Mouse (Mus musculus): ENCODE measurements at regions not wholly inside any gene's neighbourhood (a gene's known extent, or its start where the extent isn't known, plus 50 kb on each side); places are given as distances from the start of the nearest gene placed in this dataset.

- Histone ChIP-seq H3K27ac (ENCODE audit: low read depth) (no peak overlapping the region), H3K27me3 (ENCODE audit: control insufficient read depth, insufficient read depth, low read length) (no peaks in the 10 kb centered on the region), H3K4me2 (ENCODE audit: low read depth, low read length) (no peak overlapping the region), H3K4me1 (ENCODE audit: control insufficient read depth, insufficient read depth) (no peaks in the 10 kb centered on the region), H3K4me3 (ENCODE audit: low read depth, low read length) (no peak overlapping the region), H3K9ac (replicated peaks; ENCODE audit: low read depth, low read length) (no peak overlapping the region), H3K36me3 (replicated peaks; ENCODE audit: control insufficient read depth, insufficient read depth, low read length) (no peaks in the 10 kb centered on the region), H3K9me3 (replicated peaks; ENCODE audit: control insufficient read depth, low read length) (no peaks in the 10 kb centered on the region)
- 73% methylated on average over 2 of the region's 2 CpGs for WGBS
- no peak for TF ChIP-seq EP300 (IDR thresholded peaks at IDR 0.05; ENCODE audit: low read depth)
- no peak for TF ChIP-seq CTCF (IDR thresholded peaks at IDR 0.05; ENCODE audit: low read depth)
- DNase-seq (ENCODE audit: low spot score) = no peak
- ATAC-seq (ENCODE audit: insufficient read depth, low read depth) = no peak
Observed at GRCm38 (mm10) chr14:123079733-123080132, 95.9 kb upstream of the Tmtc4 start.

GRCm38 (mm10) chr14:123078804-123079203, 95.0 kb upstream of the Tmtc4 start:
- H3K4me1 ChIP-seq (ENCODE audit: control insufficient read depth, insufficient read depth) = no peaks in the 10 kb centered on the region
- H3K4me3 ChIP-seq (ENCODE audit: low read depth, low read length) = no peak overlapping the region
- ATAC-seq (ENCODE audit: insufficient read depth, low read depth) (no peak), DNase-seq (ENCODE audit: low spot score) (no peak)
- H3K27me3 ChIP-seq (ENCODE audit: control insufficient read depth, insufficient read depth, low read length) = no peaks in the 10 kb centered on the region
- 67% methylated on average over 3 of the region's 3 CpGs for WGBS
- no peaks in the 10 kb centered on the region for H3K9me3 ChIP-seq (replicated peaks; ENCODE audit: control insufficient read depth, low read length)
- TF ChIP-seq CTCF (IDR thresholded peaks at IDR 0.05; ENCODE audit: low read depth) = no peak
- no peak for TF ChIP-seq EP300 (IDR thresholded peaks at IDR 0.05; ENCODE audit: low read depth)
- no peak overlapping the region for H3K4me2 ChIP-seq (ENCODE audit: low read depth, low read length)
- H3K36me3 ChIP-seq (replicated peaks; ENCODE audit: control insufficient read depth, insufficient read depth, low read length) = no peaks in the 10 kb centered on the region
- H3K9ac ChIP-seq (replicated peaks; ENCODE audit: low read depth, low read length) = no peak overlapping the region
- no peak overlapping the region for H3K27ac ChIP-seq (ENCODE audit: low read depth)

GRCm38 (mm10) chr14:123066344-123066743, 82.5 kb upstream of the Tmtc4 start:
- H3K4me1 ChIP-seq (ENCODE audit: control insufficient read depth, insufficient read depth) = no peaks in the 10 kb centered on the region
- H3K9ac ChIP-seq (replicated peaks; ENCODE audit: low read depth, low read length) = no peak overlapping the region
- H3K4me2 ChIP-seq (ENCODE audit: low read depth, low read length) = no peak overlapping the region
- ATAC-seq (ENCODE audit: insufficient read depth, low read depth) (no peak), DNase-seq (ENCODE audit: low spot score) (no peak)
- no peak overlapping the region for H3K27ac ChIP-seq (ENCODE audit: low read depth)
- H3K27me3 ChIP-seq (ENCODE audit: control insufficient read depth, insufficient read depth, low read length) = no peaks in the 10 kb centered on the region
- no peak overlapping the region for H3K4me3 ChIP-seq (ENCODE audit: low read depth, low read length)
- TF ChIP-seq CTCF (IDR thresholded peaks at IDR 0.05; ENCODE audit: low read depth) (no peak), EP300 (IDR thresholded peaks at IDR 0.05; ENCODE audit: low read depth) (no peak)
- H3K9me3 ChIP-seq (replicated peaks; ENCODE audit: control insufficient read depth, low read length) = no peaks in the 10 kb centered on the region
- 81% methylated on average over 4 of the region's 4 CpGs for WGBS
- H3K36me3 ChIP-seq (replicated peaks; ENCODE audit: control insufficient read depth, insufficient read depth, low read length) = no peaks in the 10 kb centered on the region

- H3K4me2 ChIP-seq (ENCODE audit: low read depth, low read length) = no peak overlapping the region
- 68% methylated on average over 8 of the region's 8 CpGs for WGBS
Observed at GRCm38 (mm10) chr14:123065566-123065965, 81.7 kb upstream of the Tmtc4 start.

DNA sequence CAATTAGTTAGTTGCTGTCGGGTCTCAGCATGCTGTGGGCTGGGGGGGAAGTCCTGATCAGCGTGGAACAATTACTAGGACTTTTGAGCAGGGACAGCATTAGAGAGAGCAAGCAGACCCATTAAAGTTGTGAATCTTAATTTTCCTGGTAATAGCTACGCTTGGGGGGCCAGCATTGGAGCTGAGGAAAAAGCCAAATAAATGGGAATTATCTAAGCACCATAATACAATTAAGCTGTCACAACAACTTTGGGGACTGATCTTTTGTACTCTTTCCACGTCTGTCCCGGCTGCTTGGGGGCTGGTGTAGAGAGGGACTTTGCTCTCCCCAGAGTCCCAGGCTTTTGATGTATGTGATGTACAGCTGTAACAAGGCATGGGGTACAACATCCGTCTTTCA, 81.3 kb upstream of the Tmtc4 start:
- H3K36me3 ChIP-seq (replicated peaks; ENCODE audit: control insufficient read depth, insufficient read depth, low read length) = no peaks in the 10 kb centered on the region
- DNase-seq (ENCODE audit: low spot score) (no peak), ATAC-seq (ENCODE audit: insufficient read depth, low read depth) (no peak)
- H3K27me3 ChIP-seq (ENCODE audit: control insufficient read depth, insufficient read depth, low read length) = no peaks in the 10 kb centered on the region
- no peak overlapping the region for H3K9ac ChIP-seq (replicated peaks; ENCODE audit: low read depth, low read length)
- H3K9me3 ChIP-seq (replicated peaks; ENCODE audit: control insufficient read depth, low read length) = no peaks in the 10 kb centered on the region
- no peak overlapping the region for H3K27ac ChIP-seq (ENCODE audit: low read depth)
- H3K4me2 ChIP-seq (ENCODE audit: low read depth, low read length) = no peak overlapping the region
- TF ChIP-seq CTCF (IDR thresholded peaks at IDR 0.05; ENCODE audit: low read depth) (no peak), EP300 (IDR thresholded peaks at IDR 0.05; ENCODE audit: low read depth) (no peak)
- H3K4me3 ChIP-seq (ENCODE audit: low read depth, low read length) = no peak overlapping the region
- 65% methylated on average over 6 of the region's 6 CpGs for WGBS
- H3K4me1 ChIP-seq (ENCODE audit: control insufficient read depth, insufficient read depth) = no peaks in the 10 kb centered on the region

More at GRCm38 (mm10) chr14:123065566-123065965, 81.7 kb upstream of the Tmtc4 start:
- Histone ChIP-seq H3K36me3 (replicated peaks; ENCODE audit: control insufficient read depth, insufficient read depth, low read length) (no peaks in the 10 kb centered on the region), H3K27ac (ENCODE audit: low read depth) (no peak overlapping the region), H3K9ac (replicated peaks; ENCODE audit: low read depth, low read length) (no peak overlapping the region), H3K27me3 (ENCODE audit: control insufficient read depth, insufficient read depth, low read length) (no peaks in the 10 kb centered on the region), H3K4me3 (ENCODE audit: low read depth, low read length) (no peak overlapping the region), H3K4me1 (ENCODE audit: control insufficient read depth, insufficient read depth) (no peaks in the 10 kb centered on the region), H3K9me3 (replicated peaks; ENCODE audit: control insufficient read depth, low read length) (no peaks in the 10 kb centered on the region)
- TF ChIP-seq EP300 (IDR thresholded peaks at IDR 0.05; ENCODE audit: low read depth) (no peak), CTCF (IDR thresholded peaks at IDR 0.05; ENCODE audit: low read depth) (no peak)
- ATAC-seq (ENCODE audit: insufficient read depth, low read depth) (no peak), DNase-seq (ENCODE audit: low spot score) (no peak)

- Histone ChIP-seq H3K27ac (ENCODE audit: low read depth) (no peak overlapping the region), H3K27me3 (ENCODE audit: control insufficient read depth, insufficient read depth, low read length) (no peaks in the 10 kb centered on the region)
- WGBS = 45% methylated on average over 1 of the region's 1 CpGs
Observed at GRCm38 (mm10) chr14:123062908-123063307, 79.1 kb upstream of the Tmtc4 start.

More at GRCm38 (mm10) chr14:123062908-123063307, 79.1 kb upstream of the Tmtc4 start:
- H3K4me1 ChIP-seq (ENCODE audit: control insufficient read depth, insufficient read depth) = no peaks in the 10 kb centered on the region
- no peaks in the 10 kb centered on the region for H3K36me3 ChIP-seq (replicated peaks; ENCODE audit: control insufficient read depth, insufficient read depth, low read length)
- H3K9ac ChIP-seq (replicated peaks; ENCODE audit: low read depth, low read length) = no peak overlapping the region
- no peak overlapping the region for H3K4me3 ChIP-seq (ENCODE audit: low read depth, low read length)
- no peak for DNase-seq (ENCODE audit: low spot score)
- no peak for ATAC-seq (ENCODE audit: insufficient read depth, low read depth)
- H3K9me3 ChIP-seq (replicated peaks; ENCODE audit: control insufficient read depth, low read length) = no peaks in the 10 kb centered on the region
- TF ChIP-seq CTCF (IDR thresholded peaks at IDR 0.05; ENCODE audit: low read depth) = no peak
- TF ChIP-seq EP300 (IDR thresholded peaks at IDR 0.05; ENCODE audit: low read depth) = no peak
- H3K4me2 ChIP-seq (ENCODE audit: low read depth, low read length) = no peak overlapping the region

Data from heart, postnatal 0 days (tissue).